Mouse (Mus musculus): ENCODE measurements around the gene Tekt2.

Tekt2 gene

GRCm38 (mm10) chr4:126306058-126306457 is 19.4 kb downstream of the Tekt2 start:
- DNase-seq, result no peak

GRCm38 (mm10) chr4:126305428-126305827 is 20.1 kb downstream of the Tekt2 start:
- no peak for DNase-seq

- DNase-seq, result no peak
Measured at GRCm38 (mm10) chr4:126303877-126304276, 21.6 kb downstream of the Tekt2 start.

- DNase-seq, result peak; percentile 51
Measured at GRCm38 (mm10) chr4:126301584-126302309, 23.7 kb downstream of the Tekt2 start.

GRCm38 (mm10) chr4:126300916-126301583 is 24.4 kb downstream of the Tekt2 start:
- DNase-seq, result no peak

- peak; percentile 73 for DNase-seq
Measured at GRCm38 (mm10) chr4:126296617-126297101, 28.8 kb downstream of the Tekt2 start.

GRCm38 (mm10) chr4:126295937-126296336 is 29.6 kb downstream of the Tekt2 start:
- DNase-seq, result no peak

- no peak for DNase-seq
Measured at GRCm38 (mm10) chr4:126295152-126295551, 30.3 kb downstream of the Tekt2 start.

- no peak for DNase-seq
Measured at GRCm38 (mm10) chr4:126291196-126291595, 34.3 kb downstream of the Tekt2 start.

- DNase-seq, result no peak
Measured at GRCm38 (mm10) chr4:126290314-126290713, 35.2 kb downstream of the Tekt2 start.

- no peak for DNase-seq
Measured at GRCm38 (mm10) chr4:126288085-126288666, 37.3 kb downstream of the Tekt2 start.

GRCm38 (mm10) chr4:126287302-126287995 is 38.0 kb downstream of the Tekt2 start:
- no peak for DNase-seq

- DNase-seq, result no peak
Measured at GRCm38 (mm10) chr4:126286492-126286891, 39.0 kb downstream of the Tekt2 start, which contains the start of gene Col8a2. Gene Col8a2 (plus strand): TSS chr4:126286793.

GRCm38 (mm10) chr4:126283582-126283981 is 41.9 kb downstream of the Tekt2 start:
- no peak for DNase-seq

- DNase-seq, result no peak
Measured at GRCm38 (mm10) chr4:126281706-126282105, 43.8 kb downstream of the Tekt2 start.

GRCm38 (mm10) chr4:126278961-126279360 is 46.5 kb downstream of the Tekt2 start:
- DNase-seq, result no peak

- DNase-seq, result no peak
Measured at GRCm38 (mm10) chr4:126278565-126278915, 46.9 kb downstream of the Tekt2 start.

GRCm38 (mm10) chr4:126277906-126278564 is 47.5 kb downstream of the Tekt2 start:
- peak; percentile 73 for DNase-seq

GRCm38 (mm10) chr4:126275681-126276131 is 49.8 kb downstream of the Tekt2 start:
- peak; percentile 73 for DNase-seq

- no peak for DNase-seq
Measured at GRCm38 (mm10) chr4:126275081-126275480, 50.4 kb downstream of the Tekt2 start.

GRCm38 (mm10) chr4:126273753-126274152 is 51.7 kb downstream of the Tekt2 start:
- peak; percentile 91 for DNase-seq
